Mouse (Mus musculus) 3T3-L1 (cell line): ENCODE measurements at regions not wholly inside any gene's neighbourhood (a gene's known extent, or its start where the extent isn't known, plus 50 kb on each side); places are given as distances from the start of the nearest gene placed in this dataset.

ENCODE experiments used
- DNase-seq: peaks from one replicate; pipeline ENCODE4 v3.0.0-alpha.2; 2015; ENCODE audit warnings: low read depth, low spot score

GRCm38 (mm10) chr2:144169576-144170178, 100.8 kb upstream of the Mgme1 start:
- peak; percentile 52 for DNase-seq

- peak; percentile 77 for DNase-seq
These were observed 98.2 kb upstream of the Mgme1 start for GRCm38 (mm10) chr2:144172100-144172770.

- no peak for DNase-seq
These were observed 96.9 kb upstream of the Mgme1 start for GRCm38 (mm10) chr2:144173358-144174106.

GRCm38 (mm10) chr2:144174366-144175035, 96.0 kb upstream of the Mgme1 start:
- peak; percentile 43 for DNase-seq

- no peak for DNase-seq
These were observed 93.8 kb upstream of the Mgme1 start for GRCm38 (mm10) chr2:144176508-144177170.

GRCm38 (mm10) chr2:144177268-144177667, 93.2 kb upstream of the Mgme1 start:
- no peak for DNase-seq

- DNase-seq = no peak
These were observed 92.5 kb upstream of the Mgme1 start for GRCm38 (mm10) chr2:144177920-144178319.

- no peak for DNase-seq
These were observed 88.4 kb upstream of the Mgme1 start for GRCm38 (mm10) chr2:144182108-144182507.

GRCm38 (mm10) chr2:144182542-144182941, 87.9 kb upstream of the Mgme1 start:
- no peak for DNase-seq

- peak; percentile 41 for DNase-seq
These were observed 87.0 kb upstream of the Mgme1 start for GRCm38 (mm10) chr2:144183371-144183944.

GRCm38 (mm10) chr2:144185175-144185574, 85.3 kb upstream of the Mgme1 start:
- no peak for DNase-seq

- peak; percentile 81 for DNase-seq
These were observed 84.0 kb upstream of the Mgme1 start for GRCm38 (mm10) chr2:144186426-144186825.

GRCm38 (mm10) chr2:144188076-144188475, 82.4 kb upstream of the Mgme1 start:
- peak; percentile 74 for DNase-seq

GRCm38 (mm10) chr2:144188485-144188884, 82.0 kb upstream of the Mgme1 start:
- DNase-seq = no peak

GRCm38 (mm10) chr2:144189756-144190155, 80.7 kb upstream of the Mgme1 start:
- DNase-seq = no peak

- DNase-seq = no peak
These were observed 79.4 kb upstream of the Mgme1 start for GRCm38 (mm10) chr2:144191018-144191417.

- no peak for DNase-seq
These were observed 78.8 kb upstream of the Mgme1 start for GRCm38 (mm10) chr2:144191707-144192106.

- DNase-seq = no peak
These were observed 78.0 kb upstream of the Mgme1 start for GRCm38 (mm10) chr2:144192428-144192827.

- no peak for DNase-seq
These were observed 74.6 kb upstream of the Mgme1 start for GRCm38 (mm10) chr2:144195851-144196250.

- DNase-seq = peak; percentile 62
These were observed 73.3 kb upstream of the Mgme1 start for GRCm38 (mm10) chr2:144197139-144197538.
